Mouse (Mus musculus) myocyte (in vitro differentiated cells): ENCODE data around the gene Ncbp1. TPM values are rescaled to one million over a fixed set of nuclear protein-coding genes. Genes with fewer than 3 reads are reported as not detected.

Experiments used
- H3K27me3 ChIP-seq: one replicate; pipeline ENCODE4 v1.6.1; 2011; ENCODE audit not compliant: control insufficient read depth, insufficient read depth, insufficient read length
- H3K36me3 ChIP-seq: one replicate; pipeline ENCODE4 v1.6.1; 2011; ENCODE audit not compliant: control insufficient read depth, insufficient read depth
- H3K4me2 ChIP-seq: one replicate; pipeline ENCODE4 v1.6.1; 2011; ENCODE audit warnings: low read depth, control low read depth
- H3K4me3 ChIP-seq: one replicate; pipeline ENCODE4 v1.5.1; 2011; ENCODE audit warnings: mild to moderate bottlenecking, control low read depth, moderate library complexity
- H3K79me2 ChIP-seq: one replicate; pipeline ENCODE4 v1.6.1; 2011; ENCODE audit not compliant: control insufficient read depth, insufficient read depth
- H3ac ChIP-seq: one replicate; pipeline ENCODE4 v1.6.1; 2011; ENCODE audit not compliant: control insufficient read depth, insufficient read length
- CEBPB ChIP-seq: IDR thresholded peaks from 2 replicates; pipeline ENCODE4 v1.6.1; 2011; ENCODE audit warnings: mild to moderate bottlenecking, moderate library complexity; ENCODE audit not compliant: poor library complexity, insufficient read depth, severe bottlenecking
- E2F4 ChIP-seq: IDR thresholded peaks from one replicate; pipeline ENCODE4 v1.6.1; 2011; ENCODE audit warnings: mild to moderate bottlenecking, control low read depth, moderate library complexity; ENCODE audit not compliant: insufficient read depth
- MAX ChIP-seq: IDR thresholded peaks from one replicate; pipeline ENCODE4 v1.6.1; 2011; ENCODE audit warnings: low read depth, mild to moderate bottlenecking, control low read depth
- MYOD1 ChIP-seq, 3 experiments: IDR thresholded peaks; one replicate each; pipeline ENCODE4 v1.6.1; 2011; ENCODE audit warnings: control low read depth in 2 of 3, low read depth in 2 of 3, mild to moderate bottlenecking in 2 of 3, moderate library complexity in 1 of 3; ENCODE audit not compliant: insufficient read length in 2 of 3, control insufficient read depth in 1 of 3
- MYOG ChIP-seq, 3 experiments: IDR thresholded peaks; one replicate each; pipeline ENCODE4 v1.6.1; 2011; ENCODE audit warnings: control low read depth in 2 of 3, low read depth in 2 of 3, mild to moderate bottlenecking in 2 of 3; ENCODE audit not compliant: insufficient read length in 2 of 3, control insufficient read depth in 1 of 3, insufficient read depth in 1 of 3
- POLR2A ChIP-seq: IDR thresholded peaks from one replicate; pipeline ENCODE4 v1.6.1; 2011; ENCODE audit warnings: low read depth, mild to moderate bottlenecking, control low read depth, moderate library complexity; ENCODE audit not compliant: insufficient read length
- POLR2AphosphoS2 ChIP-seq: IDR thresholded peaks from one replicate; pipeline ENCODE4 v1.6.1; 2011; ENCODE audit warnings: low read depth, control low read depth; ENCODE audit not compliant: insufficient read length
- REST ChIP-seq: IDR thresholded peaks from one replicate; pipeline ENCODE4 v1.6.1; 2011; ENCODE audit warnings: mild to moderate bottlenecking, control low read depth, moderate library complexity; ENCODE audit not compliant: insufficient read depth, insufficient read length
- SRF ChIP-seq: IDR thresholded peaks from one replicate; pipeline ENCODE4 v1.6.1; 2011; ENCODE audit warnings: low read depth; ENCODE audit not compliant: control insufficient read depth, insufficient read length
- TCF12 ChIP-seq: IDR thresholded peaks from one replicate; pipeline ENCODE4 v1.6.1; 2011; ENCODE audit warnings: mild to moderate bottlenecking, control low read depth; ENCODE audit not compliant: poor library complexity, insufficient read depth, severe bottlenecking
- TCF3 ChIP-seq: IDR thresholded peaks from one replicate; pipeline ENCODE4 v1.6.1; 2011; ENCODE audit warnings: low read depth, control low read depth; ENCODE audit not compliant: insufficient read length
- USF1 ChIP-seq: IDR thresholded peaks from one replicate; pipeline ENCODE4 v1.6.1; 2011; ENCODE audit warnings: low read depth, mild to moderate bottlenecking, control low read depth, moderate library complexity
- polyA plus RNA-seq: library from polyadenylated mRNA; unstranded; fragments of >200 nt; fragmentation: generic; extraction: Trizol; gene quantifications from one replicate; pipeline ENCODE4 v1.2.1, GENCODE M21; 2012; ENCODE audit warnings: missing spikeins

The Ncbp1 gene
- polyA plus RNA-seq, 1 experiment, result 62.0 TPM

GRCm38 (mm10) chr4:46177018-46177417, 38.6 kb downstream of the Ncbp1 start:
- H3K4me3 ChIP-seq, result no peak overlapping the region
- TF ChIP-seq TCF12 (no peak), USF1 (no peak), SRF (no peak), MYOD1 (IDR thresholded peaks at IDR 0.05; ENCODE audit: control insufficient read depth in 1 of 3, insufficient read length in 2 of 3, low read depth in 2 of 3) (no peak), MAX (no peak), REST (no peak), E2F4 (no peak), CEBPB (no peak)
- no peak overlapping the region for H3K4me2 ChIP-seq
- no peak overlapping the region for H3ac ChIP-seq
- peaks cover 35% of the 10 kb centered on the region for H3K36me3 ChIP-seq
- no peaks in the 10 kb centered on the region for H3K27me3 ChIP-seq
- no peaks in the 10 kb centered on the region for H3K79me2 ChIP-seq

- Histone ChIP-seq H3K36me3 (peaks cover 35% of the 10 kb centered on the region), H3K4me2 (no peak overlapping the region), H3ac (no peak overlapping the region), H3K27me3 (no peaks in the 10 kb centered on the region), H3K4me3 (no peak overlapping the region), H3K79me2 (no peaks in the 10 kb centered on the region)
- TF ChIP-seq POLR2AphosphoS2 (peak; percentile 15), TCF3 (no peak)
These were observed 39.1 kb downstream of the Ncbp1 start for GRCm38 (mm10) chr4:46177496-46177895.

- Histone ChIP-seq H3K79me2 (no peaks in the 10 kb centered on the region), H3K4me2 (no peak overlapping the region), H3K36me3 (peaks cover 19% of the 10 kb centered on the region), H3ac (no peak overlapping the region), H3K27me3 (no peaks in the 10 kb centered on the region), H3K4me3 (no peak overlapping the region)
- TF ChIP-seq MYOD1 (IDR thresholded peaks at IDR 0.05; ENCODE audit: control insufficient read depth in 1 of 3, insufficient read length in 2 of 3, low read depth in 2 of 3), result no peak
- TF ChIP-seq TCF12, result no peak
- no peak for TF ChIP-seq REST
- no peak for TF ChIP-seq TCF3
- TF ChIP-seq E2F4, result no peak
- no peak for TF ChIP-seq POLR2A
- TF ChIP-seq MYOG (IDR thresholded peaks at IDR 0.05; ENCODE audit: control insufficient read depth in 1 of 3, insufficient read depth in 1 of 3, insufficient read length in 2 of 3, low read depth in 2 of 3), result no peak
- TF ChIP-seq SRF, result no peak
- no peak for TF ChIP-seq POLR2AphosphoS2
- TF ChIP-seq USF1, result no peak
- TF ChIP-seq MAX, result no peak
- TF ChIP-seq CEBPB, result no peak
These were observed 42.8 kb downstream of the Ncbp1 start for GRCm38 (mm10) chr4:46181168-46181567.

GRCm38 (mm10) chr4:46182181-46182580, 43.8 kb downstream of the Ncbp1 start:
- Histone ChIP-seq H3K79me2 (no peaks in the 10 kb centered on the region), H3ac (no peak overlapping the region), H3K36me3 (peaks cover 19% of the 10 kb centered on the region), H3K27me3 (no peaks in the 10 kb centered on the region), H3K4me2 (no peak overlapping the region), H3K4me3 (no peak overlapping the region)
- TF ChIP-seq USF1, result no peak
- TF ChIP-seq REST, result no peak
- TF ChIP-seq POLR2A, result no peak
- no peak for TF ChIP-seq TCF3
- TF ChIP-seq TCF12, result no peak
- TF ChIP-seq MYOD1 (IDR thresholded peaks at IDR 0.05; ENCODE audit: control insufficient read depth in 1 of 3, insufficient read length in 2 of 3, low read depth in 2 of 3), result no peak
- no peak for TF ChIP-seq MYOG (IDR thresholded peaks at IDR 0.05; ENCODE audit: control insufficient read depth in 1 of 3, insufficient read depth in 1 of 3, insufficient read length in 2 of 3, low read depth in 2 of 3)

- Histone ChIP-seq H3K36me3 (peaks cover 22% of the 10 kb centered on the region), H3K4me2 (no peak overlapping the region), H3K4me3 (no peak overlapping the region), H3ac (no peak overlapping the region), H3K27me3 (no peaks in the 10 kb centered on the region), H3K79me2 (no peaks in the 10 kb centered on the region)
- TF ChIP-seq REST (no peak), USF1 (no peak), TCF12 (no peak), MYOG (IDR thresholded peaks at IDR 0.05; ENCODE audit: control insufficient read depth in 1 of 3, insufficient read depth in 1 of 3, insufficient read length in 2 of 3, low read depth in 2 of 3) (no peak), MAX (no peak), SRF (no peak), TCF3 (no peak)
These were observed 47.0 kb downstream of the Ncbp1 start for GRCm38 (mm10) chr4:46185423-46185822.
